Mouse (Mus musculus): Measurements from ENCODE around the gene Ksr2. TPM values are rescaled to one million over a fixed set of nuclear protein-coding genes. Genes with fewer than 3 reads are reported as not detected.

Ksr2 gene
- total and polyA plus RNA-seq, 3 experiments, result not detected

DNA sequence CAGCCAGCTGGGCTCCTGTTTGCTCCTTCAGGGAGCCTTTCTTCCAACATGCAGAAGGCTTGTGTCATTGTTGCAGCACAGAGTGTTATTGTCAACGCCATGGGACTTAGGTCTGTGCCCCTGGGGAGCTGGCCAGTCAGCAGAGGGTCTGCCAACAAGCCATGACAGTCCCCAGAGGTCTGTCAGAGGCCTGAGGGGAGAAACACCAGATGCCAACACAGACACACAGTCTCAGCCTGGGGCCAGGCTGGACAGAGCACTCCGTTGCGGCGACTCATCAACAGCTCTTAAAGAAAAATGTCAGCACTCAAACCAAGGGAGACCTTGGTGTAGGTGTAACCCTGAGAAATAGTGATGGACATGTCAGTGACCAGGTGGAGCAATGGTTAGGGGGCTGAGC lies 255.5 kb downstream of the Ksr2 start:
- no peak overlapping the region for H3K9ac ChIP-seq (ENCODE audit: control insufficient read depth, low read depth, low read length, poor library complexity, severe bottlenecking)
- no peaks in the 10 kb centered on the region for H3K36me3 ChIP-seq (ENCODE audit: control insufficient read depth in 1 of 2, insufficient read depth in 2 of 2, low read length in 2 of 2)
- H3K27ac ChIP-seq (ENCODE audit: control insufficient read depth, low read depth, low read length), result no peak overlapping the region
- no peak for DNase-seq (ENCODE audit: low read depth, low spot score)
- no peaks in the 10 kb centered on the region for H3K4me1 ChIP-seq (ENCODE audit: control insufficient read depth in 1 of 2, insufficient read depth in 2 of 2, low read length in 2 of 2)
- no peak for TF ChIP-seq NRF1 (IDR thresholded peaks at IDR 0.05; ENCODE audit: insufficient read depth, low read depth, low read length, poor library complexity, severe bottlenecking)
- no peak for TF ChIP-seq NELFE (IDR thresholded peaks at IDR 0.05; ENCODE audit: low read depth, low read length)
- TF ChIP-seq MYC (IDR thresholded peaks at IDR 0.05; ENCODE audit: low read depth, low read length), result no peak
- TF ChIP-seq ZC3H11A (IDR thresholded peaks at IDR 0.05; ENCODE audit: low read depth, low read length), result no peak
- no peak for TF ChIP-seq SIN3A (IDR thresholded peaks at IDR 0.05; ENCODE audit: low read length)
- no peak for TF ChIP-seq USF1 (IDR thresholded peaks at IDR 0.05; ENCODE audit: low read depth, low read length)
- no peak for TF ChIP-seq MYB (IDR thresholded peaks at IDR 0.05; ENCODE audit: low read depth, low read length)
- TF ChIP-seq ZNF384 (IDR thresholded peaks at IDR 0.05; ENCODE audit: low read depth, low read length), result no peak
- TF ChIP-seq UBTF (IDR thresholded peaks at IDR 0.05; ENCODE audit: borderline replicate concordance, insufficient read depth, low read depth, low read length), result no peak
- TF ChIP-seq MAFK (IDR thresholded peaks at IDR 0.05; ENCODE audit: borderline replicate concordance, low read depth, low read length), result no peak
- no peak for TF ChIP-seq HCFC1 (IDR thresholded peaks at IDR 0.05; ENCODE audit: low read depth, low read length)
- no peak for TF ChIP-seq TAL1 (IDR thresholded peaks at IDR 0.05; ENCODE audit: low read length)
- TF ChIP-seq GATA1 (IDR thresholded peaks at IDR 0.05; ENCODE audit: low read depth, low read length), result no peak
- TF ChIP-seq BHLHE40 (IDR thresholded peaks at IDR 0.05; ENCODE audit: borderline replicate concordance, low read depth, low read length), result no peak
- TF ChIP-seq CHD1 (IDR thresholded peaks at IDR 0.05; ENCODE audit: low read depth, low read length), result no peak
- TF ChIP-seq USF2 (IDR thresholded peaks at IDR 0.05; ENCODE audit: borderline replicate concordance in 1 of 2, insufficient read depth in 1 of 2, low read depth in 1 of 2, low read length in 2 of 2), result no peak
- no peak for TF ChIP-seq EP300 (IDR thresholded peaks at IDR 0.05; ENCODE audit: low read depth in 1 of 2, low read length in 2 of 2)
- no peak for TF ChIP-seq ETS1 (IDR thresholded peaks at IDR 0.05; ENCODE audit: low read depth, low read length)
- TF ChIP-seq JUND (IDR thresholded peaks at IDR 0.05; ENCODE audit: low read depth, low read length), result no peak
- TF ChIP-seq RCOR1 (IDR thresholded peaks at IDR 0.05; ENCODE audit: low read depth, low read length), result no peak
- H3K4me3 ChIP-seq (ENCODE audit: control insufficient read depth in 1 of 2, insufficient read depth in 1 of 2, low read depth in 2 of 2, low read length in 2 of 2), result no peak overlapping the region
- H3K27me3 ChIP-seq (ENCODE audit: control insufficient read depth in 1 of 2, insufficient read depth in 2 of 2, low read length in 2 of 2), result no peaks in the 10 kb centered on the region
- no peaks in the 10 kb centered on the region for H3K9me3 ChIP-seq (replicated peaks; ENCODE audit: insufficient read depth, low read length)
- H3K79me2 ChIP-seq (ENCODE audit: control insufficient read depth, insufficient read depth, low read length, poor library complexity), result no peaks in the 10 kb centered on the region

DNA sequence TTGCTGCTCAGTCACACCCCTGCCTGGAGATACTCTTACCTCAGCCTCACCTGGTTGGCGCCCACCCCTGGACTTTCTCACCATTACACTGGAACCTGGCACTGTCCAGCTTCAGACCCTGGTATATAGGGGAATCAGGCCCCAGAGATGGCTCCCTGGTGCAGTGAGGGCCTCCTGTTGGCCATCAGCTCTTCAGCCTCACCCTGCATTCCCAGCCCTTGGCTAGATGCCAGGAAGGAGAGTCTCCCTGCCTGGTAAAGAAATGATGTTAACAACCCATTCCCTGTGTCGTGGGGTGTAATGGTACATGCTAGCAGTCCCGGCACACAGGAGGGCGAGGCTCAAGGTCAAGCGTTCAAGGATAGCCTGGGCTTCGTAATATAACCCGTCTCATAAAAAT lies 256.0 kb downstream of the Ksr2 start:
- H3K79me2 ChIP-seq (ENCODE audit: control insufficient read depth, insufficient read depth, low read length, poor library complexity), result no peaks in the 10 kb centered on the region
- no peaks in the 10 kb centered on the region for H3K27me3 ChIP-seq (ENCODE audit: control insufficient read depth in 1 of 2, insufficient read depth in 2 of 2, low read length in 2 of 2)
- H3K27ac ChIP-seq (ENCODE audit: control insufficient read depth, low read depth, low read length), result no peak overlapping the region
- no peak for DNase-seq (ENCODE audit: low read depth, low spot score)
- no peak overlapping the region for H3K4me3 ChIP-seq (ENCODE audit: control insufficient read depth in 1 of 2, insufficient read depth in 1 of 2, low read depth in 2 of 2, low read length in 2 of 2)
- no peak overlapping the region for H3K9ac ChIP-seq (ENCODE audit: control insufficient read depth, low read depth, low read length, poor library complexity, severe bottlenecking)
- no peaks in the 10 kb centered on the region for H3K36me3 ChIP-seq (ENCODE audit: control insufficient read depth in 1 of 2, insufficient read depth in 2 of 2, low read length in 2 of 2)
- no peaks in the 10 kb centered on the region for H3K9me3 ChIP-seq (replicated peaks; ENCODE audit: insufficient read depth, low read length)
- TF ChIP-seq POLR2AphosphoS5 (IDR thresholded peaks at IDR 0.05; ENCODE audit: borderline replicate concordance, low read depth, low read length) (no peak), USF2 (IDR thresholded peaks at IDR 0.05; ENCODE audit: borderline replicate concordance in 1 of 2, insufficient read depth in 1 of 2, low read depth in 1 of 2, low read length in 2 of 2) (no peak), CHD1 (IDR thresholded peaks at IDR 0.05; ENCODE audit: low read depth, low read length) (no peak), SMC3 (IDR thresholded peaks at IDR 0.05; ENCODE audit: low read depth, low read length) (no peak)
- H3K4me1 ChIP-seq (ENCODE audit: control insufficient read depth in 1 of 2, insufficient read depth in 2 of 2, low read length in 2 of 2), result no peaks in the 10 kb centered on the region
